ENCODE assay signal across 15 mouse cellular contexts in the genomic region with DNA sequence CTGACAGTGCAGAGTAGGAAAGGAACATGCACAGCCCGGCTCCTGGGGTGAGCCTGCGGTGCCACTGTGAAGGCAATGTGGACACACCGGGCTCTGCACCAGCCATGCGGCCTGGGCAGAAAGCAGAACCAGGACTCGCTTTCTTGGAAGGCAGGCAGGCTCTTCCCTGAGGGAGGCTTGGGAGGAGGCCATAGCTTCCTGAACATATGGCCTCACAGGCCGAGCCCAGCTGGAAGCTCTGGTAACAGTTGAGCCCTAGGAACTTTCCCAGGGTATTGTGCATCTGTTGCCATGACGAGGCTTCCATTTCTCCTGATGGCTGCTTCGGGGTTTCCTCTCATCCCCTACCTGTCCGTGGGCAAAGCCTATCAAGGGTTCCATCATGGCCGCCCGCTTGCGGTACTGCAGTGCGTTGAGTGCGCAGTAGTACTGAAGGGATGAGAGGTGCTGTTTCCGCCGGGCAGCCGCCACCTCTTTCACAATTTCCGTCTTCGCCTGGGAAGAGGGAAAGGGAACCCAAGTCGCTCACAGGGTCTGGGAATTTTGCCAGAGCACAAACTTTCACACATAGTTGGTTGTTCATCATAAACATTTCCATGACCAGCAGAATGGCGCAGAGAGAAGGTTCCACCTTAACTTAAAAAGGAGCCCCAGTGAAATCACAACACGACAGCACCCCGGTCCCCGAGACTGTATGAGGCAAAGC. TPM values are rescaled to one million over a fixed set of nuclear protein-coding genes. Genes with fewer than 3 reads are reported as not detected.
DNase-seq lines count a peak whose midpoint lies in the region; TF ChIP-seq lines count a peak whose summit lies in the region.
"Had no signal": no experiment of that assay in that cellular context is flagged by ENCODE, and none has a peak within 500 bp of the region (broad histone marks: within the 10 kb centered on the region; RNA-seq: fewer than 3 reads in every experiment).

No protein-coding gene starts in this region.

- in situ Hi-C loops in ES-E14 (cut with MboI; ENCODE audit: low sequenced_read_pairs in 2 of 2, unreplicated experiment in 2 of 2) = no loop called here

- TF ChIP-seq EP300 in ES-Bruce4 (IDR thresholded peaks at IDR 0.05; ENCODE audit: insufficient read depth, low read depth, low read length) = no peak

- H3K36me3 ChIP-seq in ES-Bruce4 (ENCODE audit: control insufficient read depth, insufficient read depth, low read length, poor library complexity, severe bottlenecking) (no peaks in the 10 kb centered on the region), ES-E14 (ENCODE audit: control insufficient read depth, insufficient read depth, low read length, poor library complexity, severe bottlenecking) (no peaks in the 10 kb centered on the region)

- DNase-seq in layer of hippocampus, adult 9-11 months = peak; percentile 42
- DNase-seq in layer of hippocampus, postnatal 10 days (ENCODE audit: low spot score in 2 of 2) = no peak
- DNase-seq in ES-E14 (ENCODE audit: low read depth, low spot score) = no peak
- peak; percentile 97 for DNase-seq in cerebellum, adult 9-11 months
- DNase-seq in left cerebral cortex, adult 11 months (ENCODE audit: low spot score) = no peak
- DNase-seq in frontal cortex, postnatal 36 days (ENCODE audit: low spot score in 2 of 2) = no peak
- DNase-seq: adrenal gland, postnatal 25 days; heart, adult 11 months; kidney, postnatal 36 days; thymus, postnatal 4 days had no signal

- H3K9me3 ChIP-seq in ES-Bruce4 (replicated peaks; ENCODE audit: control insufficient read depth, insufficient read depth, low read length, poor library complexity, severe bottlenecking) = no peaks in the 10 kb centered on the region
- H3K9me3 ChIP-seq in ES-E14 (ENCODE audit: control insufficient read depth, insufficient read depth, low read depth, low read length) = no peaks in the 10 kb centered on the region
- H3K9me3 ChIP-seq: intestine, embryonic 15.5 days; megakaryocyte, embryonic 14.5 days had no signal

- H3K9ac ChIP-seq in ES-Bruce4 (ENCODE audit: low read depth, poor library complexity, severe bottlenecking) (peak overlapping the region; percentile 23), ES-E14 (ENCODE audit: insufficient read depth, low read depth, low read length, poor library complexity, severe bottlenecking) (peak overlapping the region; percentile 27; the same call in 1 of the 2 replicates)
- H3K9ac ChIP-seq: intestine, embryonic 15.5 days; liver, embryonic 14.5 days had no signal

- no peak for TF ChIP-seq CTCF in ES-Bruce4 (IDR thresholded peaks at IDR 0.05; ENCODE audit: low read depth, low read length)

- no peaks in the 10 kb centered on the region for H3K27me3 ChIP-seq in ES-Bruce4 (ENCODE audit: control insufficient read depth, insufficient read depth, low read length, poor library complexity, severe bottlenecking)
- H3K27me3 ChIP-seq: CH12.LX; intestine, embryonic 15.5 days had no signal

- H3K4me1 ChIP-seq in ES-Bruce4 (ENCODE audit: control insufficient read depth, insufficient read depth, low read length) (no peaks in the 10 kb centered on the region), ES-E14 (ENCODE audit: control insufficient read depth in 2 of 2, insufficient read depth in 2 of 2, low read length in 2 of 2, poor library complexity in 1 of 2) (peaks cover 0 to 3% of the 10 kb centered on the region in 2 experiments; a peak in 1 of 4 replicates)
- H3K4me1 ChIP-seq: intestine, embryonic 15.5 days had no signal

- no peak overlapping the region for H3K27ac ChIP-seq in ES-Bruce4 (ENCODE audit: insufficient read depth, low read length)
- no peak overlapping the region for H3K27ac ChIP-seq in ES-E14 (ENCODE audit: insufficient read depth, low read depth, low read length, poor library complexity, severe bottlenecking)
- H3K27ac ChIP-seq: intestine, embryonic 15.5 days; liver, embryonic 14.5 days had no signal

- H3K4me3 ChIP-seq in ES-Bruce4 (ENCODE audit: low read depth, low read length) (peak overlapping the region; percentile 35), ES-E14 (ENCODE audit: insufficient read depth in 1 of 2, low read depth in 1 of 2, low read length in 2 of 2, poor library complexity in 1 of 2, severe bottlenecking in 1 of 2) (peak overlapping the region; percentile 43 to 62; a peak in 2 of 4 replicates)
- H3K4me3 ChIP-seq: intestine, embryonic 15.5 days; megakaryocyte, embryonic 14.5 days had no signal

- no peak for TF ChIP-seq POLR2A in ES-Bruce4 (IDR thresholded peaks at IDR 0.05; ENCODE audit: insufficient read depth, low read length)

TF ChIP-seq in ES-E14, 5 proteins besides CTCF, POLR2A, EP300 and RAD21:
- TF ChIP-seq MAFK (IDR thresholded peaks at IDR 0.05; ENCODE audit: insufficient read depth, low read depth, low read length) (no peak), HCFC1 (IDR thresholded peaks at IDR 0.05; ENCODE audit: borderline replicate concordance, insufficient read depth, low read length) (no peak), ZNF384 (IDR thresholded peaks at IDR 0.05; ENCODE audit: low read depth, low read length) (no peak), CHD2 (IDR thresholded peaks at IDR 0.05; ENCODE audit: low read depth, low read length) (no peak), ZC3H11A (IDR thresholded peaks at IDR 0.05; ENCODE audit: borderline replicate concordance, low read depth, low read length) (no peak)

RNA-seq across cellular contexts. Expression of a gene that starts 28.0 kb away (rescaled TPM):
- 10 to 100 TPM; 52.4 to 54.2 TPM for total RNA-seq in layer of hippocampus, postnatal 10 days (2021)
- polyA plus RNA-seq in ES-Bruce4 (2011; ENCODE audit: insufficient read depth, insufficient read length, low read depth, missing spikeins) = 28.7 and 38.2 TPM in 2 replicates
- total RNA-seq in ES-E14 (2012; rRNA removed) = 13.9 and 20.6 TPM in 2 replicates

Comparison
In these comparisons a context has a peak if more than half of its experiments do, and no peak if none do; other contexts are left out.
1. DNase-seq: peak in layer of hippocampus, adult 9-11 months (single experiment) and cerebellum, adult 9-11 months (single experiment); none in layer of hippocampus, postnatal 10 days (0 of 2), ES-E14 (single experiment), left cerebral cortex, adult 11 months (single experiment) and frontal cortex, postnatal 36 days (0 of 2).